Mouse (Mus musculus): ENCODE data around the gene Zfp952. TPM values are rescaled to one million over a fixed set of nuclear protein-coding genes. Genes with fewer than 3 reads are reported as not detected.

The Zfp952 gene
- 12.2 TPM for polyA plus RNA-seq (2017; shearing (Covaris generic))

DNA sequence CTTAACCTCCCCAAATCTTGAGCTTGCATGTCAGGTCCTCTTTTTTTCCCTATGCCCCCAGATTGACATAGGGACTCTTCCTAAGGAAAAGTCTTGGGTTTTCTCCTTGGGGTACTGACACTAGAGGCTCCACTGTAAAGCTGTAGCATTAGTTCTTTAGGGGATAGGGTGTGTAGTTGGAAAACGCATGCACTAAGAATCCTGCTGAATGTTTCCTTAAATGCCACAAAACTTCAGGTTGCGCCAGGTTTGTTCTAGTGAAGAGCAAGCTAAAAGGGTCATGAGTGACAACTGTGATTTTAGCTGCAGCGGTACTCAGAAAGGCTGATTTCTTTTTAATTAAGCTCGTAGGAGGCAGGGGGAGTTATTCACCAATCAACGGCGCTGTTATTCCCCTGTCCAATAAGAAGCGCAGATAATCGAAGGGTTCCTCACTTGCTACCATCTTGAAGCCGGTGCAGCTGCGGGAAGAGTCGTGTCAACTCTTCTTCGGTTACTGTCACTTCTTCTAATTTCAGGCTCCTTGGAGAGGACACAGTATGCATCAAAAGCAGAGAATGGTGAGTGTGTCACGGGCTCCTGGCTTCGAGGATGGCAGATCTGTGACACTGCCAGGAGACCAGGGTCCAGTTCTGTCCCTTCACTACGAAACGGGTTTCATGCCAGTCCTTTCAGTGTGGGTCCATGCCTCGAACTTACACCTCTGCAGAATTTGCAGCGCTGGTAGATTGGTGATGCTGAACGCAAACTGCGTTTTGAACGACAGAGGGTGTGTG lies at the start of gene Zfp952:
Gene Zfp952, plus strand, starts transcription at position 431 of the 776 bp plus-strand sequence.

DNA sequence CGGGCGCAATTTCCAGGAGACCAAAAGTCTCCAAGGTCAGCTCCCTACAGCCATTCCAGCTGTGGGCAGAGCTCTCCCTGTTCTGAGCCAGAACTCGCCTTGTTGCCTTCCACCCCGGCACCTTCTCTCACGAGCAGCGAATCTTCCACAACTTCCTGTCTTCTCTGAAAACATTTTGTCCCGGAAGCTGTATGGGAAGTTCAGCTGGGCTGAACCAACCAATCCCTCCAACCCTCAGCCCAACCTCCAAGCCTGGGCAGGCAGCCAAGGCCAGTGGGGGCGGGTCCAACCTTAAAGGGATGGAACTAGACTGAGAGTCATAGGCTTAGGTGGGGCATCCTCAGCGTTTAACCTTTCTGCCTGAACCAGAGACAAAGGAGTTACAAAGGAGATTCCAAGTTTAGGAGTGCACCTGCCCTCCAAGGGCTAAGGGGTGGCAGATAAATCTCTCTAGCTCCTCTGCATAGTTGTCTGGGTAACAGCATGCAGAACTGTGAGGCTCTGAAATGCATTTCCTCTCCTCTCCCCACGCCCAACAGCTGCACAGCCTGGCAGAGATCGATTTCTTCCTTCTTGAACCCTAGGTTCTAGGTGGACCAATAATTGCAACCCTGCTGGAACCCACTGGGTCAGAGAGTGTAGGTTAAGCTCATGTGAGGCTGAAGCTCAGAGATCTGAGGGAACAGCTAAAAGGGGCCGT lies 45.6 kb upstream of the Zfp952 start, which contains the start of gene Cyp4f13:
Gene Cyp4f13, minus strand, starts transcription at position 188 of the 700 bp plus-strand sequence.

DNA sequence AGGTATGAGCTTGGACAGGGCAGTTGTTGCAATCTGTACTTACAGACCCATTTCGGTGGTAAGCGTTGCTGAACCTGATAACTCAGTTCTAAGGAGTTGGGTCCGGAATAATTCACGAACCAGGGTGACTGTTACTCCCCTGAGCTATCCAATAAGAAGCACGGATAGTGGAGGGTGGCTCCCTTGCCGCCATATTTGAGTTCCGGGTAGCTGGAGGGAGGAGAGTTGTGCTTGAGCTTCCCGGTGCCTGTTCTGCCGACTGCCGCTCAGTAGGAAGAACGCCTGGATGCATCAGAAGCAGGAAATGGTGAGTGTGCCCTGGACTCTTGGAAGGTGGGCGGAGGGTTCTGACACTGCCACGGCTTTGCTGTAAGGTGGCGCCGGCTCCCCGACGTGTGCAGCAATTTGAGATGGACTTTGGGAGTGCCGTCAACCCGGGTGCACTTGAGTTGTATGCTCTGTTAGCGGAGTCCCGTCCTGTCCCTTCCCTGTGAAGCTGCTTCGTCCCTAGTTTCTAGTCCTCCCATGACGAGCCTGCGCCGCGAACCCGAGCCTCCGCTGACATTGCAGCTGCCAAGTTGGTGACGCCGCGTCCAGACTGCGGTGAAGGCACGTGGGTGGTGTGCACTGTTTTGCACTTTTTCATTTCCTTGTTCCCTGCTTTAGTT lies 27.2 kb upstream of the Zfp952 start, which contains the start of gene Zfp472:
Gene Zfp472, plus strand, starts transcription at position 192 of the 668 bp plus-strand sequence.

DNA sequence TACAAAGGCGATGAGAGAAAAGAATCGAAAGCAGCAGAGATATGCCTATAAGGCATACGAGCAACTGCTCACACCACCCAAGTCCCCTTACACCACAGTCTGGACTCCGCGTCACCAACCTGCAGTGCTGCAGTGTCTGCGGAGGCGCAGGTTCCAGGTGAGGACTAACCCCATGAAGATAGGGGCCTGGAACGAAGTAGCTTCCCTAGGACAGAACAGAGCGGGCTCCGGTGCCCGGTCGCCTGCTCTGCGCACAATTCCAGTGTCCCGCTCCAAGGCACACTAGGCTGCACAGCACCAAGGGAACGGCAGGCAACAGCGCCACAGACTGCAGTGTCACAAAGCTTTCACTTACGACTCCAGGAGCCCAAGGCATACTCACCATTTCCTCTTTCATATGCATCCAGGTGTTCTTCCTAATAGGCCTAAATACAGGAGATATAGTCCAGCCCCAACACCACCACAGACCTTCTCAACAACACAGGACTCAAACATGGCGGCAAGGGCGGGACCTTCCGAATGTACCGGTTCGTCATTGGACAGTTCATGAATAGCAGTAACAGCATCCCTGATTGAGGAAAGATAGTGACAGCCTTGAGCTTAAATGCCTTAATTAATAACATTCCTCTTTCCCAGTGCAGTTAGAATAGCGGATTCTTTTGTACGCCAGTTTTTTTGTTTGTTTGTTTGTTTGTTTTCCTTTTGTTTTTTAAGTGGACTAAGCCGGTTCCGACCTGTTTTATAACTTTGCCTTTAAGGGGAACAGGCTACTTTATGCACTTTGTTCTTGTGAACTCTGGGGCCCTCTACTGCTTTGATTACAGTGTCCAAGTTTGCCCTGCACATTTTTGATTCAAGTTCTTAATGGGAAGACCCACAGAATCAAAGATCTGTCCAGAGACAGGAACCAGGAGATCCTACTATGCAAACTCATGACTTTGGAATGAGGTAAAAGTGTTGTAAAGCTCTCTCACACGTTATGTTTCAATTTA lies 40.3 kb downstream of the Zfp952 start, which contains the start of gene Zfp763:
Gene Zfp763, minus strand, starts transcription at position 503 of the 992 bp plus-strand sequence.

Other genes starting within 250 kb of the Zfp952 start
- 42.9 TPM for gene Zfp871, start 204.8 kb upstream of the Zfp952 start, polyA plus RNA-seq (2017; shearing (Covaris generic))
- not detected for gene Zfp811, start 183.2 kb upstream of the Zfp952 start, polyA plus RNA-seq (2017; shearing (Covaris generic))
- 5.1 TPM for gene Zfp799, start 162.9 kb upstream of the Zfp952 start, polyA plus RNA-seq (2017; shearing (Covaris generic))
- gene Zfp870, start 101.5 kb upstream of the Zfp952 start, polyA plus RNA-seq (2017; shearing (Covaris generic)): 0.06 TPM
- not detected for gene Cyp4f14, start 75.8 kb upstream of the Zfp952 start, polyA plus RNA-seq (2017; shearing (Covaris generic))
- 54.0 TPM for gene Cyp4f13, start 45.7 kb upstream of the Zfp952 start, polyA plus RNA-seq (2017; shearing (Covaris generic))
- 24.2 TPM for gene Zfp472, start 27.3 kb upstream of the Zfp952 start, polyA plus RNA-seq (2017; shearing (Covaris generic))
- 2.1 TPM for gene Zfp763, start 40.3 kb downstream of the Zfp952 start, polyA plus RNA-seq (2017; shearing (Covaris generic))
- not detected for gene 4921501E09Rik, start 74.9 kb downstream of the Zfp952 start, polyA plus RNA-seq (2017; shearing (Covaris generic))
- gene Zfp563, start 96.2 kb downstream of the Zfp952 start, polyA plus RNA-seq (2017; shearing (Covaris generic)): 3.1 TPM
- not detected for gene Morc2b, start 146.6 kb downstream of the Zfp952 start, polyA plus RNA-seq (2017; shearing (Covaris generic))
- not detected for gene Olfr55, start 175.3 kb downstream of the Zfp952 start, polyA plus RNA-seq (2017; shearing (Covaris generic))
- gene Olfr239, start 198.2 kb downstream of the Zfp952 start, polyA plus RNA-seq (2017; shearing (Covaris generic)): not detected
- gene Olfr1564, start 228.6 kb downstream of the Zfp952 start, polyA plus RNA-seq (2017; shearing (Covaris generic)): not detected

All from naive thymus-derived CD4-positive, alpha-beta T cell, adult 5 months (primary cell).